Mouse (Mus musculus) intestine, postnatal 0 days (tissue): ENCODE data around the gene Zfp59. TPM values are rescaled to one million over a fixed set of nuclear protein-coding genes. Genes with fewer than 3 reads are reported as not detected.
"Not testable (repeated sequence)": the region's sequence is repeated elsewhere in the genome, so short reads cannot be mapped to it uniquely, and the experiment has no call there.

ENCODE experiments used
- ATAC-seq: fragments of 200-750 bp; cut with Nextera tagmentation; 2 replicates; pipeline ENCODE4 v1.8.0; 2017; ENCODE audit warnings: mild to moderate bottlenecking, moderate TSS enrichment, moderate library complexity
- H3K27ac ChIP-seq: fragments of 300-500 bp; sonication (generic); 2 replicates; pipeline ENCODE4 v1.5.1; 2014; ENCODE audit warnings: mild to moderate bottlenecking, low read depth, low read length, moderate library complexity
- H3K27me3 ChIP-seq: fragments of 300-500 bp; sonication (generic); replicated peaks from 2 replicates; pipeline ENCODE4 v1.6.1; 2014; ENCODE audit warnings: low read length, mixed read lengths; ENCODE audit not compliant: control insufficient read depth, insufficient read depth
- H3K36me3 ChIP-seq: fragments of 300-500 bp; sonication (generic); 2 replicates; pipeline ENCODE4 v1.6.1; 2014; ENCODE audit warnings: mild to moderate bottlenecking, moderate library complexity; ENCODE audit not compliant: control insufficient read depth, insufficient read depth
- H3K4me1 ChIP-seq: fragments of 300-500 bp; sonication (generic); replicated peaks from 2 replicates; pipeline ENCODE4 v1.6.1; 2014; ENCODE audit warnings: antibody characterized with exemption, low read length, mixed read lengths; ENCODE audit not compliant: control insufficient read depth, insufficient read depth
- H3K4me2 ChIP-seq: fragments of 300-500 bp; sonication (generic); replicated peaks from 2 replicates; pipeline ENCODE4 v1.6.1; 2014; ENCODE audit warnings: low read depth, mild to moderate bottlenecking, moderate library complexity
- H3K4me3 ChIP-seq: fragments of 300-500 bp; sonication (generic); 2 replicates; pipeline ENCODE4 v1.5.1; 2014; ENCODE audit warnings: low read depth, low read length
- H3K9ac ChIP-seq: fragments of 300-500 bp; sonication (generic); 2 replicates; pipeline ENCODE4 v1.6.1; 2014; ENCODE audit warnings: mild to moderate bottlenecking, low read depth, low read length
- H3K9me3 ChIP-seq: fragments of 300-500 bp; sonication (generic); 2 replicates; pipeline ENCODE4 v1.6.1; 2016; ENCODE audit warnings: mixed run types; ENCODE audit not compliant: control insufficient read depth
- CTCF ChIP-seq: sonication (generic); IDR thresholded peaks from 2 replicates; pipeline ENCODE4 v1.5.1; 2016; ENCODE audit warnings: low read depth, mild to moderate bottlenecking, control low read depth, antibody characterized with exemption, moderate library complexity
- WGBS: fragments of 180-500 bp; shearing (Covaris S2); extraction: QIAGEN DNeasy Blood & Tissue Kit; methylation state at CpG from one replicate; pipeline ENCODE4 v1.1.7; 2014; 5-methylcytosine and 5-hydroxymethylcytosine counted together
- polyA plus RNA-seq: library from polyadenylated mRNA; unstranded; fragments of >200 nt; fragmentation: Nextera tagmentation; extraction: Ambion mirVana; gene quantifications from 2 replicates; pipeline ENCODE4 v1.2.1, GENCODE M21; 2015

Zfp59 gene
- polyA plus RNA-seq, 1 experiment from 2014 or later = 2.2 TPM

DNA sequence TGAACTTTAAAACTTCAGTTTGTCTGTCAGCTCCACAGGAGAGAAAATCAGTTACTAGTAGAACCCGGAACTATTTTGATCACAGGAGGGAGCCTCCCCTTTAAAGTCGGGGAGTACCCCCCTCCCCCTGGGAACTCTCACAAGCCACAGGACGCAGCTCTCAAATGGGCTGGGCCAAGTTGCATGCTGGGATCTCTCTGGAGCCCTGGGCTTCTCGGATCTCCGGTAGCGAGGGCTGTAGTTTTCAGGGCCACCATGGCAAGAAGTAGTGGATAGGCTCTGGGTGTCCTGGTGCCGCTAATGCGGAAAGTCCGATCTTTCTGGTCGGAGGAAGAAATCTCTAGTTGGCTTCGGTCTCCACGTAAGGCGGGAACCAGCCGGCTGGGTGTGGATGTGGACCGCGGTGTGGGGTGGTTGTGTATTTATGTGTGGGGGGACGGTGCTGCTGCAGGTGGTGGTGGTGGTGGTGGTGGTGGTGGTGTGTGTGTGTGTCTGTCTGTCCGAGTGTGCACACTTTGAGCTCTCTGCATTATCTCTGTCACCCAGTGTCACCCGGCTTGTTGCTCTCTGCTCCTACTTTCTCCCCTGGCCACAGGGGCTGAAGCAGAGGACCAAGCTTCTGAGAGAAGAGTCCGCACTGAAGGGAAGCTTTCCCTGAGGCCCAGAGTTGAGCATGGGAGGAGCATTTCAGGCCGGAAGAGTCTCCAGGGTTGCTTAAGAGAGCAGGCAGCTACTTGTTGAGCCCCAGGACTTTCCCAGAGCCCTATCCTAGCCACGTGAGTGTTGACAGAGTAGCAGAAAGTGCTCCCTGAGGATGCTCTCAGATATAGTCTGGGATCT lies 22.2 kb downstream of the Zfp59 start:
- H3K9me3 ChIP-seq = no peaks in the 10 kb centered on the region
- H3K4me2 ChIP-seq = peak overlapping the region; percentile 76
- H3K9ac ChIP-seq = peak overlapping the region; percentile 67
- peak overlapping the region; percentile 59 for H3K4me3 ChIP-seq
- peak; percentile 5; the same call in 1 of the 2 replicates for TF ChIP-seq CTCF
- under 1% methylated on average over 22 of the region's 22 CpGs for WGBS
- H3K27ac ChIP-seq = peak overlapping the region; percentile 86
- H3K4me1 ChIP-seq = no peaks in the 10 kb centered on the region
- ATAC-seq = peak; percentile 94
- peaks cover 19% of the 10 kb centered on the region for H3K36me3 ChIP-seq
- H3K27me3 ChIP-seq = no peaks in the 10 kb centered on the region

DNA sequence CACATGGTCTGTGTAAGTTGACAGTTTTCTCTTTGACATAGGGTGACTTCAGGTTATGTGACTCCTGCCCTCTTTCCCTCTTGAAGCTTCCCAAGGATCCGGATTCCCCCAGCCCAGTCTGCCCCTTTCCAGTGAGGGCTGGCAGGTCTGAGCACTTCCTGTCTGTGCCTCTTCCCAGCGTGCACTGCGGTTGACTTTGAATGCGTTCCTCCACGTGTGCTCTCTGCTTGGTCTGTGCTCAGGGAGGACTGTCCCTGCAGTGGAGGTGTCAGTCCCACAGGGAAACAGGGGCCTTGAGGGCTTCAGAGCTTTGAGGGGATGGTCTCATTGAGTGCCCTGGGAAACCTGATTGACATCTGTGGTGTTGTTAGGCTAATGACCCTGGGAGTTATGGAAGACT lies 24.2 kb downstream of the Zfp59 start:
- not testable (repeated sequence) for ATAC-seq, H3K4me1 ChIP-seq, H3K27ac ChIP-seq, H3K4me2 ChIP-seq, H3K9me3 ChIP-seq, H3K9ac ChIP-seq, H3K4me3 ChIP-seq, H3K27me3 ChIP-seq
- 81% methylated on average over 5 of the region's 5 CpGs for WGBS
- H3K36me3 ChIP-seq = peaks cover 37% of the 10 kb centered on the region

DNA sequence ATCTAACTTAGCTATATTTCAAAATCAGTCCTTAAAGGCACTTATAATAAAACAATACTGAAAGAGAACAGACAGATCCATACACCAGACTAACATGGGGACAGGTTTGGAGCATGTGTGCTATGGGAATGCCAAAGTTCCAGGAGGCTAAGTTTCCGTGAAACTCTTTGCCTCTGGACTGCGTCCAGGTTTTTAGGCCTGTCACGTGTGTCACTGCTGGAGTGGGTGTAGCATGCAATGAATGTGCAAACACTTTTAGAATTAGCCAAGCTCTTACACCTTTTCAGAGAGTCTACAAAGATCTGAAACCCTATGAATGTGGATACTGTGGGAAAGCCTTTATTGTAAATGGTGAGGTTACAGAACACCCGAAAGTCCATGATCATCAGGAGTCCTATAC lies 43.3 kb downstream of the Zfp59 start:
- 98% methylated on average over 4 of the region's 4 CpGs for WGBS
- Histone ChIP-seq H3K27ac (no peak overlapping the region), H3K4me3 (no peak overlapping the region), H3K9me3 (no peaks in the 10 kb centered on the region), H3K9ac (no peak overlapping the region), H3K4me1 (no peaks in the 10 kb centered on the region), H3K36me3 (peaks cover 38% of the 10 kb centered on the region), H3K27me3 (no peaks in the 10 kb centered on the region), H3K4me2 (no peak overlapping the region)
- no peak for ATAC-seq
- TF ChIP-seq CTCF = no peak

DNA sequence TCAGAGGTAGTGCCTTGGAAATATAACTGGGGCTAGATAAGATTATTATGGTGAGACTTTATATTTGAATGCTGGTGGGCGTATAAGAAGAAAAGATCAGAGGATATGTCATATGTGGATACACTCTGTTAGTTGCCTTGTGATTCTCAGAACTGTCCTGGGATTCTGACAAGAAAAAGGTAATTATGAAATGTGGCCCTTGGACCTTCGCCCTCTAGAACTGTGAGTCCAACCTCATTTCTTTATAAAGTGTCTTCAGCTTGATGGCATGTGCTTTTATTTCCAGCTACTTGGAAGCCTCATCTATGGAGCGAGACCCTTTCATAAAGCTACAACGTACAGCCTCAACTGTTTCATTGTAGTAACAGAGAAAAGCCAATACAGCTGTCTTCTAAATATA lies 62.2 kb downstream of the Zfp59 start:
- H3K4me2 ChIP-seq = no peak overlapping the region
- 84% methylated on average over 4 of the region's 4 CpGs for WGBS
- no peak overlapping the region for H3K4me3 ChIP-seq
- H3K36me3 ChIP-seq = no peaks in the 10 kb centered on the region
- H3K4me1 ChIP-seq = no peaks in the 10 kb centered on the region
- H3K27ac ChIP-seq = no peak overlapping the region
- H3K9ac ChIP-seq = no peak overlapping the region
- no peaks in the 10 kb centered on the region for H3K27me3 ChIP-seq
- no peak for TF ChIP-seq CTCF
- 0 out of 2 replicates have a peak, but pooled peaks have one; percentile 31 for ATAC-seq
- no peaks in the 10 kb centered on the region for H3K9me3 ChIP-seq

GRCm38 (mm10) chr7:27905061-27905848 lies 66.8 kb downstream of the Zfp59 start:
- Histone ChIP-seq H3K9me3 (0 out of 2 replicates have a peak, but pooled peaks cover 3% of the 10 kb centered on the region), H3K4me1 (no peaks in the 10 kb centered on the region), H3K9ac (no peak overlapping the region), H3K4me3 (no peak overlapping the region), H3K27me3 (no peaks in the 10 kb centered on the region), H3K27ac (no peak overlapping the region), H3K36me3 (no peaks in the 10 kb centered on the region), H3K4me2 (no peak overlapping the region)
- peak; percentile 88 for ATAC-seq
- TF ChIP-seq CTCF = no peak
- 48% methylated on average over 11 of the region's 11 CpGs for WGBS

Other genes starting within 250 kb of the Zfp59 start
- 35.8 and 36.4 TPM in 2 replicates for gene Akt2, start 247.1 kb upstream of the Zfp59 start, polyA plus RNA-seq
- 1.3 and 1.6 TPM in 2 replicates for gene Ttc9b, start 184.7 kb upstream of the Zfp59 start, polyA plus RNA-seq
- 3.2 and 3.6 TPM in 2 replicates for gene Map3k10, start 164.0 kb upstream of the Zfp59 start, polyA plus RNA-seq
- gene Zfp607b, start 149.3 kb upstream of the Zfp59 start, polyA plus RNA-seq = 1.1 and 1.2 TPM in 2 replicates
- gene Zfp60, start 107.2 kb upstream of the Zfp59 start, polyA plus RNA-seq = 6.7 and 8.5 TPM in 2 replicates
- gene Zfp626, start 31.4 kb upstream of the Zfp59 start, polyA plus RNA-seq = 1.5 and 1.6 TPM in 2 replicates
- 1.2 and 1.3 TPM in 2 replicates for gene Zfp607a, start 18.9 kb downstream of the Zfp59 start, polyA plus RNA-seq
- gene Zfp974, start 90.9 kb downstream of the Zfp59 start, polyA plus RNA-seq = 3.7 and 3.9 TPM in 2 replicates
- 4.7 and 5.7 TPM in 2 replicates for gene Zfp780b, start 140.6 kb downstream of the Zfp59 start, polyA plus RNA-seq
- gene Zfp850, start 175.5 kb downstream of the Zfp59 start, polyA plus RNA-seq = 0.85 and 0.96 TPM in 2 replicates
- gene Psmc4, start 211.5 kb downstream of the Zfp59 start, polyA plus RNA-seq = 149 and 155 TPM in 2 replicates
- gene Fcgbp, start 232.6 kb downstream of the Zfp59 start, polyA plus RNA-seq = 444 and 492 TPM in 2 replicates